Mouse (Mus musculus): ENCODE measurements around the gene Lims1.

Lims1 gene

DNA sequence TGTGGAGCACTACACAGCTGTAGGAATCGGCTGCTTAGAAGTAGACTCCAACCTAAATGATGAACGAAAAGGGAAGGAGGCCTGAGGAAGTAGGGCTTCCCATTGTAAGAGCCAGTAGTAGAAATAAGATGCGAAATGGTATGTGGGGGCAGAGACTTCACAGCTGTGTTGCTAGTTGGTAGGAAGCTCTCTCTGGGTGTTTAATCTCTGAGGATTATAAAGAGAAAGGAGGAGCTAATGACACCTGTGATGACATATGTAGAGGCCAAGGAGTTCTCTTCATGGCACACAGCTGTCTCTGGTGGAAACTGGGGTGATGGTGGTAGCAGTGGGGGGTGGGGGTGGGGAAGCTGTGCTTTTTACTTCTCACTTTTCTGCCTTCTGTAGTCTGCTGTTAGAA, 27.3 kb downstream of the Lims1 start:
- DNase-seq (ENCODE audit: low spot score in 2 of 2): no peak

- no peak for DNase-seq (ENCODE audit: low spot score in 2 of 2)
Observed at GRCm38 (mm10) chr10:58351670-58352069, 28.4 kb downstream of the Lims1 start.

DNA sequence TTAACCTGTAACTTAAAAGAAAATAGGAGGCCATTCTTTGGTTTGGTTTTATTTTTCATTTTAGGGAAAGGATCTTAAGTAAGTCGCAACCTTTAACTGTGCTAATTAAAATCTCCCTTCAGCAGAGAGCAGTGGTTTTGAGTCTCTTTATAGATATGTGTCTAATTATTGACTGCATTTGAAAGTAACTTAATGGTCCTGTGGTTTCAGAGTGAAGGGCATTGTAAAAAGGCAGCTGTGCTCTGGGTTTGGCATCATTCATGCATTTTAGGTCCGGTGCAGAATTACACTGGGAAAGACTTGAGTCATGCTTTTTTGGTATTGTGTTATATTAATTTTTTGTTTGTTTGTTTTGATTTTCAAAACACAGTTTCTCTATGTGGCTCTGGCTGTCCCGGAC, 29.1 kb downstream of the Lims1 start:
- DNase-seq (ENCODE audit: low spot score in 2 of 2): no peak

GRCm38 (mm10) chr10:58354561-58354960, 31.3 kb downstream of the Lims1 start:
- no peak for DNase-seq (ENCODE audit: low spot score in 2 of 2)

DNA sequence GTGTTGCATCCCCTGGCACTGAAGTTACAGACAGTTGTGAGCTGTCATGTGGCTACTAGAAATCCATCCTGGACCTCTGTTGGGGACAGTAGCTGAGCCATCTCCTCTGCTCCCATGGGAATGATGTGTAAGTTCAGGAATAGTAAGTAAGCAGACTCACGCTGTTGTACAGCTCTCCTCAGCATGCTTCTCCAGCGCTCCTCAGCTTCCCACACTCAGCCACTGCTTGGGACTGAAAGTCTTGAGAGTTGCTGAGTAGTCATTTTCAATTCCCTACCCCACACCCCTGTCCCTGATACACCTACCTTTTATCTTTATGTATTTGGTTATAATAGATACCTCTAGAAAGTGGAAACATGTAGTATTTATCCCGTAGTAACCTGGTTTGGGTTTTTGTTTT, 33.2 kb downstream of the Lims1 start:
- no peak for DNase-seq (ENCODE audit: low spot score in 2 of 2)

DNA sequence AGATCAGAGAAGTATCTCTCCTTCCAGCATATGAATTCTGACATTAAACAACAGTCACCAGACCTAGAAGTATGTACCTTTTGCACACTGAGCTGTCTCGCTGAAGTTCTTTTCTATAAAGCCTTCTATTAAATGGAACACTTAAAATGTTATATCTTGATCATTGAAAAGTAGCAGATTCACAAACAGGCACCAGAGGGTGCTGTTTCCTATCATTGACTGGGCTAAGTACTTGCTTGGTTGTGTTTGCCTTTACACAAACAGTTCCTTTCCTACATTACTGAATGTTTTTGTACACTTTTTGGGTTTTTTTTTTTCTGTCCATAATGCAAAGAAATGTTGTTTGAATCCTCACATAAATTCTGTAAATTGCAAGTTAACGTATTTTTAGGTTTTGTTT, 35.9 kb downstream of the Lims1 start:
- peak in 1 of 2 experiments; percentile 60 for DNase-seq (ENCODE audit: low spot score in 2 of 2)

GRCm38 (mm10) chr10:58359952-58360351, 36.7 kb downstream of the Lims1 start:
- DNase-seq (ENCODE audit: low spot score in 2 of 2): no peak

GRCm38 (mm10) chr10:58362745-58363144, 39.5 kb downstream of the Lims1 start:
- peak in 1 of 2 experiments; percentile 46 for DNase-seq (ENCODE audit: low spot score in 2 of 2)

DNA sequence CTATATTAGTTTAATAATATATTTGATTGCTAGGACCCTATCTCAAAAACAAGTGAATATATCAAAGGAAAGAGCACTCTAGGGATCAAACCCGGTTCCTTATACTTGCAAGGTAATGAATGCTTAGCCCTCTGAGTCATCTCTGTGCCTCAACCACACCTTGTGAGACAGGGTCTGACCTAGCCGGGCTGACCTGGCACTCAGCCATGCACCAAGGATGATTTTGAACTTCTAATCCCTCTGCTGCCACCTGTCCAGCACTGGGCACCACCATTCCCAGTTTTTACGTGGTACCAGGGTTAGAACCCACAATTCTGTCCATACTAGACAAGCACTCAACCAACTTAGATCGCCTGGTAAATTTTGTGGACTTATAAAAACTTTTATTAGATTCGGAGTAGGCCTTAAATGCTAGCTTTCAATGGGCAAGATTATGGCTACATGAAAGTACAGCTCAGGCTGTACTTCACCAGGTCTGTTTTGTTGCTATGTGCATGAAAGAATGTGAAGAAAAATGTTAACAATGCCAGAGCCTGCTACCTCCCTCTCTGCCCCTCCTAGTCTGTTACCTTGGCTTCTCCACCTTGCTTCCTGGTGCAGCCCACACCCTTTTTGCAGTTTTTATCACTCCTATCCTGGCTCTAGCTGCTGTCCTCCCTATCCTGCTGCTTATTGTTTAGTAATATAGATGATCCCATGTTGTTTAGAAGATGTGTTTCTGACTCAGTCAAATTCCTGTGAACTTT, 41.7 kb downstream of the Lims1 start:
- no peak for DNase-seq (ENCODE audit: low spot score in 2 of 2)

GRCm38 (mm10) chr10:58368791-58369706, 45.8 kb downstream of the Lims1 start:
- DNase-seq (ENCODE audit: low spot score in 2 of 2): no peak

- DNase-seq (ENCODE audit: low spot score in 2 of 2): no peak
Observed at GRCm38 (mm10) chr10:58369707-58370093, 46.4 kb downstream of the Lims1 start.

DNA sequence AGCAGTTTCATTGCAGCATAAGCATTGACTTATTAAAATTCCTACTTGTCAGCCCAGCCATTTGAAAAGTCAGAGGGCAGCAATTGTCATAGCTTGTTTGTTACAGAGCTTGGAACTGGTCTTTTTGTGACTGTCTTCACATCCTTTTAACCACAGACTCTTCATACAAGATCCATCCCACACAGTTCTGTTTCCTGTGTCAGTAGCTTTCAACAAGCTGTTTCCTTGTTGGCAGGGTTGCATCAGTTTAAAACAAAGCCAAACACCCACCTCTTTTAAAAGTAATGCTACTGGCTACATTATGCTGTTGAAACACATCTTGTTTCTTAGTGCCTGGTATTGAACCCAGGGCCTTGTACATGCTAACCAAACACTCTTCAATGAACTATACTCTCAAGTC, 46.9 kb downstream of the Lims1 start:
- DNase-seq (ENCODE audit: low spot score in 2 of 2): peak in 1 of 2 experiments; percentile 45

- DNase-seq (ENCODE audit: low spot score in 2 of 2): no peak
Observed at GRCm38 (mm10) chr10:58370559-58370958, 47.3 kb downstream of the Lims1 start.

- DNase-seq (ENCODE audit: low spot score in 2 of 2): no peak
Observed at GRCm38 (mm10) chr10:58371279-58371842, 48.1 kb downstream of the Lims1 start.

DNA sequence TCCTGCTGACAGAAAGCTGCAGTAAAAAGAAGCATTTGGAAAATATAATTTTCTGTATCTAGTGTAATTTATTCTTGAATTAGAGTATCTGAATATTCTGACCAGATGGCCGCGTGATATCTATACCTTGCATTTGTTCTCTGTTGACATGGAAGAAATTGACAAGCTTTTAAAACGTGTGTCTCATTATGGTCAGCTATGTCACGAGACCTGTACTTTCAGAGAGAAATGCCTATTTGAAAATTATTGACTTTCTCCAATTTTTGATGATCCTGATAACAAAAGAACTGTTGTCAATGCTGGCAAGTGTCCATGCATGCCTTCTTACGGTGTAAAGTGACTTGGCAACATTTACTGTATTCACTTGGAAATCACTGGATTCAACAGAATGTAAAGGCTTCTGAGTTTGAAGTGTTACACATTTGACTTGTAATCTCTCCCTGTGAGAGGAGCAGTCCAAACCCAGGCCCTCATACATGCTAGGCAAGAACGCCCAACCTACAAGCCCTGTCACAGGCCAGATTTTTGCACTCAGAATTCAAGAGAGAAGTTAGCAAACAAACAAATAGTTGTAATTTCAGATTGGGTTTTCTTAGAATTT, 49.3 kb downstream of the Lims1 start:
- no peak for DNase-seq (ENCODE audit: low spot score in 2 of 2)

DNA sequence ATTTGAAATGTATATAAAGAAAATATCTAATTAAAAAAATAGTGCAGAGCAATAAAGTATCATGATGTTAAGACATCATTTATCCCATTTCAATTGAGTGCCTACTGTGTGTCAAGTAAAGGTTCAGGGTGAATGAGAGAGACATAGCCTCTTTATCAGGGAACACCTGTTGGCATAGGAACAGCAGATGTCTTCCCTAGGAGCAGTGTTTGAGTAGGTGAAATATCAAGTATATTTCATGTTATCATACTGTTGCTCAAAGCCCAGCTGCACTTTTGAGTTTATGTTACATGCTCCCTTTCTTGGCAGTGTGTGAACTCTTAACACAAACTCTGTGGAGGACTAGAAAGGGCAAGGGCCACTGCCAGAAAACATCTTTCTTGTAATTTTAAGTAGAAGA, 50.6 kb downstream of the Lims1 start:
- no peak for DNase-seq (ENCODE audit: low spot score in 2 of 2)

- DNase-seq (ENCODE audit: low spot score in 2 of 2): peak in 1 of 2 experiments; percentile 25
Observed at GRCm38 (mm10) chr10:58377592-58378197, 54.4 kb downstream of the Lims1 start.

- no peak for DNase-seq (ENCODE audit: low spot score in 2 of 2)
Observed at GRCm38 (mm10) chr10:58378380-58378779, 55.1 kb downstream of the Lims1 start.

- no peak for DNase-seq (ENCODE audit: low spot score in 2 of 2)
Observed at GRCm38 (mm10) chr10:58379699-58380098, 56.4 kb downstream of the Lims1 start.

DNA sequence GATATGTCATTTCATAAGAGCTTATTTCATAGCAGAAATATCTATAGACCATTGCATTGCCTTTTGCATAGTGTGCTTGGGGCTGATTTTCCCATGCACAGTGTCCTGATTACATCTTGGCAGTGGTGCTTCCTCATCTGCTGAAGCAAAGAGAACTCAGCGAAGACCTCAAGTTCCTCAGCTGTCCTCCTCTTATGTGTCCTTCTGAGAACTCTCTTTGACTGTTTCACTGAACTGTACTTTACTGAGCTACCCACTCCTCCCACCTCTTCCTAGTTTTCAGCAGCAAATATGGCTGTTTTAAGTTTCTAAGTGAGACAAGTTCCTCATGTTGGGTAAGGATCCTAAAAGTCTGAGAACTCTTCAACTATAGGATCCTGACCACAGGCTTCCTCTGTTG, 58.6 kb downstream of the Lims1 start:
- no peak for DNase-seq (ENCODE audit: low spot score in 2 of 2)

DNA sequence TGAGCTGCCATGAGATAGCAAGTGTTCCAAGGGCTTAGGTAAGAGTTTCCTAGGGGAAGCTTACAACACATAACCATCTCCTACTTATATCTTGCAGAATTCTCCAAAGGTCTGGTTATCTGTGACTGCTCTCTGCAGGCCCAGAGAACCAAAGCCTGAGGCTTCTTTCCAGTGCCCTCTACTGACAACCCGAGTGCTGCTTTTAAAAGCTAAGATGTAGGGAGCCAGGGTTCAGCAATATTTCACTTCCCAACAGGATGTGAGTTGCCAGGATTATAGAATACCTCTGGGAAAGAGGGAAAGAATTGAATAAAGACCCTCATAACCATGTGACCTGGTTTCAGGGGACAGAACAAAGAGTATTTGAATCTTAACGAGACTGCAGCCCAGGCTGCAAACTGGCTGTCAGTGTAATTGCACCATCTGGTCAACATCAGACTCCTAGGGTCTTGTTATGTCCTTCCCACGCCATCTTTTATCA, 59.4 kb downstream of the Lims1 start:
- DNase-seq (ENCODE audit: low spot score in 2 of 2): no peak

DNA sequence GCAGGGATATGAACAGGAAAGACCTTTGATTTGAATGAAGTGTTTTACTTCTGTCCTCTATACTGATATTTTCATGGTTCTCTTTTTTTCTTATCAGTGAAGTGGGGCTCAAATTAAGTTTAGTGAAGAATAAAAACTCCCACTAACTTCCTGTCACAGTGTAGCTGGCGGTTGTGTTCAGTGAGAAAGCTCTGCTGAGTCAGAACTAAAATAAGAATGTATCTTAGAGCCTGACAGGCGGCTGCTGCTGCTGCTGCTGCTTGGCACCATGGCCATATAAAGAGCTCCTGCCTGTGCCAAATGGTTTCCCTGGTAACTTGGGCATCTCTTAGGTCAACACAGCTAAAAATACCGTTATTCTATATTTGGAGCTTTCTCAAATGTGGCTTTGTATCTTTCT, 60.0 kb downstream of the Lims1 start:
- peak; percentile 71 to 80 for DNase-seq (ENCODE audit: low spot score in 2 of 2)
